Mouse (Mus musculus): ENCODE data around the gene Ift122. TPM values are rescaled to one million over a fixed set of nuclear protein-coding genes. Genes with fewer than 3 reads are reported as not detected.

The Ift122 gene
- polyA plus RNA-seq (2015; fragmentation: Nextera tagmentation; extraction: Ambion mirVana) = 8.2 and 11.0 TPM in 2 replicates

GRCm38 (mm10) chr6:115853091-115853813, at the start of gene Ift122, which contains the start of gene Mbd4:
Gene Ift122, plus strand, starts transcription at chr6:115853470.
Gene Mbd4, minus strand, starts transcription at chr6:115853371.
- DNase-seq (ENCODE audit: low spot score) = peak; percentile 100

GRCm38 (mm10) chr6:115803541-115804382, 49.5 kb upstream of the Ift122 start:
- DNase-seq (ENCODE audit: low spot score) = peak; percentile 62

- DNase-seq (ENCODE audit: low spot score) = no peak
These were observed 48.7 kb upstream of the Ift122 start for GRCm38 (mm10) chr6:115804432-115805192.

GRCm38 (mm10) chr6:115807464-115808195, 45.6 kb upstream of the Ift122 start:
- DNase-seq (ENCODE audit: low spot score) = peak; percentile 14

- no peak for DNase-seq (ENCODE audit: low spot score)
These were observed 45.1 kb upstream of the Ift122 start for GRCm38 (mm10) chr6:115808196-115808487.

- peak; percentile 92 for DNase-seq (ENCODE audit: low spot score)
These were observed 44.6 kb upstream of the Ift122 start, which contains the start of gene Rpl32 for GRCm38 (mm10) chr6:115808488-115809231. Gene Rpl32, minus strand, starts transcription at chr6:115808747.

- no peak for DNase-seq (ENCODE audit: low spot score)
These were observed 41.7 kb upstream of the Ift122 start for GRCm38 (mm10) chr6:115811606-115812005.

- peak; percentile 50 for DNase-seq (ENCODE audit: low spot score)
These were observed 39.2 kb upstream of the Ift122 start for GRCm38 (mm10) chr6:115814104-115814503.

GRCm38 (mm10) chr6:115815041-115815440, 38.2 kb upstream of the Ift122 start:
- DNase-seq (ENCODE audit: low spot score) = no peak

GRCm38 (mm10) chr6:115818129-115818528, 35.1 kb upstream of the Ift122 start:
- no peak for DNase-seq (ENCODE audit: low spot score)

- DNase-seq (ENCODE audit: low spot score) = no peak
These were observed 31.9 kb upstream of the Ift122 start for GRCm38 (mm10) chr6:115821216-115821993.

GRCm38 (mm10) chr6:115823850-115824464, 29.3 kb upstream of the Ift122 start:
- peak; percentile 90 for DNase-seq (ENCODE audit: low spot score)

- DNase-seq (ENCODE audit: low spot score) = no peak
These were observed 22.3 kb upstream of the Ift122 start for GRCm38 (mm10) chr6:115830779-115831601.

GRCm38 (mm10) chr6:115832152-115832850, 21.0 kb upstream of the Ift122 start:
- DNase-seq (ENCODE audit: low spot score) = no peak

GRCm38 (mm10) chr6:115833861-115834260, 19.4 kb upstream of the Ift122 start:
- DNase-seq (ENCODE audit: low spot score) = no peak

- peak; percentile 83 for DNase-seq (ENCODE audit: low spot score)
These were observed 15.1 kb upstream of the Ift122 start, which contains the start of gene Efcab12 for GRCm38 (mm10) chr6:115838161-115838597. Gene Efcab12, minus strand, starts transcription at chr6:115838412.

GRCm38 (mm10) chr6:115838745-115839144, 14.5 kb upstream of the Ift122 start:
- peak; percentile 12 for DNase-seq (ENCODE audit: low spot score)

All from thymus, postnatal 0 days (tissue).